In genomic region chr7:112261121-112261520, GRCm38 (mm10) we compare ENCODE assay signal across 19 mouse cellular contexts. TPM values are rescaled to one million over a fixed set of nuclear protein-coding genes. Genes with fewer than 3 reads are reported as not detected.
A peak's percentile ranks its signal among the peaks of the same experiment; 100 is the strongest.
DNase-seq lines count a peak whose midpoint lies in the region; ATAC-seq lines count a peak whose summit lies in the region.
"Had no signal": no experiment of that assay in that cellular context is flagged by ENCODE, and none has a peak within 500 bp of the region (broad histone marks: within the 10 kb centered on the region; RNA-seq: fewer than 3 reads in every experiment).

No protein-coding gene starts in this region.

- H3K4me2 ChIP-seq in embryonic facial prominence, embryonic 14.5 days (ENCODE audit: low read depth, low read length) = no peak overlapping the region
- no peak overlapping the region for H3K4me2 ChIP-seq in lung, embryonic 15.5 days
- H3K4me2 ChIP-seq in heart, embryonic 15.5 days = no peak overlapping the region
- H3K4me2 ChIP-seq: forebrain, embryonic 12.5 days; liver, embryonic 11.5 days; lung, embryonic 14.5 days had no signal

- no peak overlapping the region for H3K27ac ChIP-seq in embryonic facial prominence, embryonic 14.5 days (replicated peaks; ENCODE audit: low read depth, low read length)
- no peak overlapping the region for H3K27ac ChIP-seq in embryonic facial prominence, embryonic 10.5 days (replicated peaks)
- peak overlapping the region; percentile 21; the same call in 1 of the 2 replicates for H3K27ac ChIP-seq in lung, embryonic 15.5 days
- peak overlapping the region; percentile 95 for H3K27ac ChIP-seq in heart, embryonic 15.5 days
- H3K27ac ChIP-seq: forebrain, embryonic 12.5 days; hindbrain, embryonic 10.5 days had no signal

- no peaks in the 10 kb centered on the region for H3K4me1 ChIP-seq in embryonic facial prominence, embryonic 14.5 days (ENCODE audit: control insufficient read depth, insufficient read depth, low read length)
- H3K4me1 ChIP-seq in embryonic facial prominence, embryonic 10.5 days = no peaks in the 10 kb centered on the region
- peaks cover 24% of the 10 kb centered on the region for H3K4me1 ChIP-seq in lung, embryonic 15.5 days
- peaks cover 89% of the 10 kb centered on the region for H3K4me1 ChIP-seq in heart, embryonic 15.5 days (replicated peaks)
- H3K4me1 ChIP-seq: forebrain, embryonic 12.5 days; hindbrain, embryonic 10.5 days had no signal

- ATAC-seq in embryonic facial prominence, embryonic 14.5 days (ENCODE audit: low read depth) = no peak
- ATAC-seq in lung, embryonic 15.5 days (ENCODE audit: borderline replicate concordance, extremely low read depth, low FRiP score, low TSS enrichment) = no peak
- peak; percentile 74 for ATAC-seq in heart, embryonic 15.5 days (replicated peaks; ENCODE audit: insufficient number of reproducible peaks, insufficient read depth, low FRiP score, low read depth)
- ATAC-seq: Patski had no signal

- no peak overlapping the region for H3K9ac ChIP-seq in embryonic facial prominence, embryonic 14.5 days (ENCODE audit: low read depth, low read length)
- no peak overlapping the region for H3K9ac ChIP-seq in lung, embryonic 15.5 days
- no peak overlapping the region for H3K9ac ChIP-seq in heart, embryonic 15.5 days
- H3K9ac ChIP-seq: forebrain, embryonic 12.5 days; lung, embryonic 14.5 days had no signal

- no peaks in the 10 kb centered on the region for H3K9me3 ChIP-seq in embryonic facial prominence, embryonic 14.5 days (ENCODE audit: control insufficient read depth, low read length)
- no peaks in the 10 kb centered on the region for H3K9me3 ChIP-seq in embryonic facial prominence, embryonic 10.5 days
- no peaks in the 10 kb centered on the region for H3K9me3 ChIP-seq in lung, embryonic 15.5 days
- no peaks in the 10 kb centered on the region for H3K9me3 ChIP-seq in heart, embryonic 15.5 days (replicated peaks)
- H3K9me3 ChIP-seq: forebrain, embryonic 12.5 days; hindbrain, embryonic 10.5 days had no signal

- H3K36me3 ChIP-seq in embryonic facial prominence, embryonic 14.5 days (ENCODE audit: control insufficient read depth, insufficient read depth, low read length) = no peaks in the 10 kb centered on the region
- no peaks in the 10 kb centered on the region for H3K36me3 ChIP-seq in embryonic facial prominence, embryonic 10.5 days (replicated peaks)
- H3K36me3 ChIP-seq in lung, embryonic 15.5 days = no peaks in the 10 kb centered on the region
- peaks cover 12% of the 10 kb centered on the region; the same call in 1 of the 2 replicates for H3K36me3 ChIP-seq in heart, embryonic 15.5 days
- H3K36me3 ChIP-seq: forebrain, embryonic 12.5 days; hindbrain, embryonic 10.5 days had no signal

- no peaks in the 10 kb centered on the region for H3K27me3 ChIP-seq in embryonic facial prominence, embryonic 14.5 days (replicated peaks; ENCODE audit: control insufficient read depth, insufficient read depth, low read length)
- H3K27me3 ChIP-seq in embryonic facial prominence, embryonic 10.5 days (replicated peaks; ENCODE audit: low read depth, poor library complexity, severe bottlenecking) = no peaks in the 10 kb centered on the region
- no peaks in the 10 kb centered on the region for H3K27me3 ChIP-seq in lung, embryonic 15.5 days
- no peaks in the 10 kb centered on the region for H3K27me3 ChIP-seq in heart, embryonic 15.5 days
- H3K27me3 ChIP-seq: Patski had no signal

- H3K4me3 ChIP-seq in embryonic facial prominence, embryonic 14.5 days (ENCODE audit: low read depth, low read length) = no peak overlapping the region
- no peak overlapping the region for H3K4me3 ChIP-seq in embryonic facial prominence, embryonic 10.5 days
- H3K4me3 ChIP-seq in lung, embryonic 15.5 days = no peak overlapping the region
- no peak overlapping the region for H3K4me3 ChIP-seq in heart, embryonic 15.5 days
- H3K4me3 ChIP-seq: forebrain, embryonic 12.5 days; hindbrain, embryonic 10.5 days had no signal

- WGBS in embryonic facial prominence, embryonic 14.5 days = 81% methylated on average over 5 of the region's 5 CpGs
- WGBS in embryonic facial prominence, embryonic 10.5 days = 90% methylated on average over 5 of the region's 5 CpGs
- 66% methylated on average over 5 of the region's 5 CpGs for WGBS in lung, embryonic 15.5 days
- WGBS in heart, embryonic 15.5 days = 39% methylated on average over 5 of the region's 5 CpGs

- DNase-seq in embryonic facial prominence, embryonic 14.5 days (ENCODE audit: low spot score) = peak; percentile 32
- no peak for DNase-seq in embryonic facial prominence, embryonic 10.5 days (ENCODE audit: low spot score)
- DNase-seq in lung, postnatal 4 days = no peak
- peak; percentile 70 for DNase-seq in lung, postnatal 25 days (ENCODE audit: low spot score)
- DNase-seq in neural tube, embryonic 10.5 days (ENCODE audit: extremely low spot score, low spot score) = no peak
- DNase-seq in embryo, embryonic 11 days = no peak
- DNase-seq: adrenal gland, postnatal 10 days; cerebellum, postnatal 10 days; gastrocnemius, postnatal 25 days; kidney, adult 18-20 months; kidney, postnatal 10 days; lung, embryonic 14.5 days; right cerebral cortex, postnatal 4 days had no signal

RNA-seq across cellular contexts. Expression of gene Mical2, which starts 35.5 kb away (rescaled TPM):
- 11.0 and 11.5 TPM in 2 replicates for polyA plus RNA-seq in embryonic facial prominence, embryonic 14.5 days (2014; fragmentation: Nextera tagmentation; extraction: Ambion mirVana)
- 1.2 and 1.4 TPM in 2 replicates for polyA plus RNA-seq in embryonic facial prominence, embryonic 10.5 days (2016; fragmentation: Nextera tagmentation; extraction: Ambion mirVana)
- 20.7 and 22.8 TPM in 2 replicates for polyA plus RNA-seq in lung, embryonic 15.5 days (2015; fragmentation: Nextera tagmentation; extraction: Ambion mirVana)
- 132 and 134 TPM in 2 replicates for polyA plus RNA-seq in heart, embryonic 15.5 days (2015; fragmentation: Nextera tagmentation; extraction: Ambion mirVana)

Comparison
In these comparisons a context has a peak if more than half of its experiments do, and no peak if none do; other contexts are left out.
1. DNase-seq: peak in embryonic facial prominence, embryonic 14.5 days (single experiment) and lung, postnatal 25 days (single experiment); none in embryonic facial prominence, embryonic 10.5 days (single experiment), lung, postnatal 4 days (0 of 2), neural tube, embryonic 10.5 days (single experiment) and embryo, embryonic 11 days (single experiment).
2. H3K27ac ChIP-seq: peak in lung, embryonic 15.5 days (single experiment) and heart, embryonic 15.5 days (single experiment); none in embryonic facial prominence, embryonic 14.5 days (single experiment) and embryonic facial prominence, embryonic 10.5 days (single experiment).